Mouse (Mus musculus) midbrain, embryonic 12.5 days (tissue): Measurements from ENCODE around the gene Nr2f6. TPM values are rescaled to one million over a fixed set of nuclear protein-coding genes. Genes with fewer than 3 reads are reported as not detected.
A peak's percentile ranks its signal among the peaks of the same experiment; 100 is the strongest.
"Not testable (repeated sequence)": the region's sequence is repeated elsewhere in the genome, so short reads cannot be mapped to it uniquely, and the experiment has no call there.

ENCODE experiments used
- ATAC-seq: fragments of 200-750 bp; cut with Nextera tagmentation; 2 replicates; pipeline ENCODE4 v1.8.0; 2017; ENCODE audit warnings: low read depth, moderate TSS enrichment, moderate library complexity; ENCODE audit not compliant: low FRiP score
- H3K27ac ChIP-seq: fragments of 300-500 bp; sonication (generic); replicated peaks from 2 replicates; pipeline ENCODE4 v1.5.1; 2016; ENCODE audit warnings: mild to moderate bottlenecking
- H3K27me3 ChIP-seq: fragments of 300-500 bp; sonication (generic); 2 replicates; pipeline ENCODE4 v1.6.1; 2016; ENCODE audit warnings: mild to moderate bottlenecking
- H3K36me3 ChIP-seq: fragments of 300-500 bp; sonication (generic); 2 replicates; pipeline ENCODE4 v1.6.1; 2016
- H3K4me1 ChIP-seq: fragments of 300-500 bp; sonication (generic); 2 replicates; pipeline ENCODE4 v1.6.1; 2016
- H3K4me2 ChIP-seq: fragments of 300-500 bp; sonication (generic); replicated peaks from 2 replicates; pipeline ENCODE4 v1.6.1; 2016; ENCODE audit warnings: mild to moderate bottlenecking, moderate library complexity
- H3K4me3 ChIP-seq: fragments of 300-500 bp; sonication (generic); 2 replicates; pipeline ENCODE4 v1.5.1; 2016; ENCODE audit warnings: mild to moderate bottlenecking
- H3K9ac ChIP-seq: fragments of 300-500 bp; sonication (generic); replicated peaks from 2 replicates; pipeline ENCODE4 v1.6.1; 2016; ENCODE audit warnings: mild to moderate bottlenecking, moderate library complexity
- H3K9me3 ChIP-seq: fragments of 300-500 bp; sonication (generic); 2 replicates; pipeline ENCODE4 v1.6.1; 2016; ENCODE audit warnings: mild to moderate bottlenecking
- WGBS: fragments of 180-500 bp; shearing (Covaris S2); methylation state at CpG from one replicate; pipeline ENCODE4 v1.1.7; 2016; 5-methylcytosine and 5-hydroxymethylcytosine counted together
- polyA plus RNA-seq: library from polyadenylated mRNA; unstranded; fragments of >200 nt; fragmentation: Nextera tagmentation; extraction: Ambion mirVana; gene quantifications from 2 replicates; pipeline ENCODE4 v1.2.1, GENCODE M21; 2016

Nr2f6 gene
- polyA plus RNA-seq, 1 experiment from 2014 or later = 58.5 TPM

DNA sequence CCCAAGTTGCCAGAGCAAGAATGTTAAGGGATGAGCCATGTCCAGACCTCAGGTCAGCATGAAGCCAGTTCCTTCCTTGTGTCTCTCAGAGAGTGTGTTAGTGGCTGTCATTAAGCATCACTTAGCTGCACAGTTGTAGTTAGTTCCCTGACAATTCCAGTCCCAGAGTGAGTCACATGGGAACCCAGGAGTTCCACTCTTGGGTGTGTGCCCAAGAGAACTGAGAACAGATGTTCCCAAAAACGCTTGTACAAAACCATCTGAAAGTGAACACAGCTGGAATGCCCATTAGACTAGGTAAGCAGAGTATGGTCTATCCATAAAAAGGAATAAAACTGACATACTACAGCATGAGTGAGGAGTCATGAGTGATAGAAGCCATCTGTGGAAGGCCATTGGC, 35.2 kb downstream of the Nr2f6 start:
- no peaks in the 10 kb centered on the region for H3K4me1 ChIP-seq
- ATAC-seq = no peak
- no peaks in the 10 kb centered on the region for H3K9me3 ChIP-seq
- H3K27ac ChIP-seq = no peak overlapping the region
- H3K9ac ChIP-seq = no peak overlapping the region
- H3K27me3 ChIP-seq = no peaks in the 10 kb centered on the region
- 84% methylated on average over 1 of the region's 1 CpGs for WGBS
- H3K4me3 ChIP-seq = no peak overlapping the region
- peaks cover 88% of the 10 kb centered on the region for H3K36me3 ChIP-seq
- no peak overlapping the region for H3K4me2 ChIP-seq

DNA sequence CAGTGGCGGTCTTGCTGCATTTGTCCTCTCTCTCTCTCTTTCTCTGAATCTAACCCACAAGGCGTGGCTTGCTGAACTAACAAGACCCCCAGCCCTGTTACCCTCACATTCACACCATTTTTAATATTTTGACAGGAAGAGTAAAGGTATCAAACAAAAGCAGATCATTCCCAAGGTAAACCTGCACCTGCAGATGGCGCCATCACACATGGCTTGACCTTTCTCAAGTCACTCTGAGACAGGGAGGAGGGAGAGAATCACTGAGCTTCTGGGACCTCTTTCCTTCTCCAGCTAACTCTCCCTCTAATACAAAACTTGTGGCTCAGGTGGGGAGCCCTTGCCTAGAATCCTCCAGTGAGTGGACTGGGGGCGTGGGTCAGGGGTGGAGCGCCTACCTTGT, 41.1 kb downstream of the Nr2f6 start:
- no peak overlapping the region for H3K9ac ChIP-seq
- no peaks in the 10 kb centered on the region for H3K27me3 ChIP-seq
- 80% methylated on average over 5 of the region's 5 CpGs for WGBS
- peak; percentile 27; the same call in 1 of the 2 replicates for ATAC-seq
- H3K9me3 ChIP-seq = no peaks in the 10 kb centered on the region
- H3K27ac ChIP-seq = no peak overlapping the region
- H3K4me3 ChIP-seq = no peak overlapping the region
- no peaks in the 10 kb centered on the region for H3K4me1 ChIP-seq
- H3K36me3 ChIP-seq = peaks cover 64% of the 10 kb centered on the region
- H3K4me2 ChIP-seq = no peak overlapping the region

GRCm38 (mm10) chr8:71337834-71338233, 43.9 kb downstream of the Nr2f6 start:
- not testable (repeated sequence) for H3K27ac ChIP-seq, ATAC-seq, H3K4me1 ChIP-seq, H3K4me3 ChIP-seq, H3K9me3 ChIP-seq, H3K4me2 ChIP-seq, H3K27me3 ChIP-seq, H3K9ac ChIP-seq
- H3K36me3 ChIP-seq = peaks cover 55% of the 10 kb centered on the region
- 94% methylated on average over 6 of the region's 6 CpGs for WGBS

DNA sequence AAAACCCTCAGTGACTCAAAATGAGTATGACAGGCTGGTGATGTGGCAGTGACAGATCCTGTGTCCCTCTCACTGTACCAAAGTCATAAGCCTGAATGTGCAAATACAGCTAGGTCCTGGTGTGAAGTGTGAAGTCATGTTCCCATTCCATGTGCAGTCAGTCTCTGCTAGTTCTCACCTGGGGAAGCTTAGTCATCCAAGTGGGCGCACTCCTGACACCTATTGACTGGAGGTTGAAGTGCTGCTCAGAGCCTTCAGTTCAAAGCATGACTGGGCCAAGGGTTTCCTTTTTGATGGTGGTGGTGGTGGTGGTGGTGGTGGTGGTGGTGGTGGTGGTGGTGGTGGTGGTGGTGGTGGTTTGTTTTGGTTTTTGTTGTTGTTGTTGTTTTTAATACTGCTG, 56.9 kb downstream of the Nr2f6 start:
- Histone ChIP-seq H3K36me3 (peaks cover 71% of the 10 kb centered on the region), H3K4me2 (no peak overlapping the region), H3K4me1 (no peaks in the 10 kb centered on the region), H3K27ac (no peak overlapping the region), H3K9ac (no peak overlapping the region), H3K9me3 (no peaks in the 10 kb centered on the region), H3K27me3 (no peaks in the 10 kb centered on the region), H3K4me3 (no peak overlapping the region)
- WGBS = 100% methylated on average over 1 of the region's 1 CpGs
- ATAC-seq = no peak

Other genes starting within 250 kb of the Nr2f6 start
- 26.0 and 28.1 TPM in 2 replicates for gene Myo9b, start 109.2 kb downstream of the Nr2f6 start, polyA plus RNA-seq
- gene Haus8, start 109.0 kb downstream of the Nr2f6 start, polyA plus RNA-seq = 53.0 and 57.7 TPM in 2 replicates
- gene Use1, start 15.1 kb downstream of the Nr2f6 start, polyA plus RNA-seq = 75.8 and 82.5 TPM in 2 replicates
- 4.5 and 6.3 TPM in 2 replicates for gene Ocel1, start 10.7 kb downstream of the Nr2f6 start, polyA plus RNA-seq
- gene Ushbp1, start 13.8 kb upstream of the Nr2f6 start, polyA plus RNA-seq = 5.6 and 5.9 TPM in 2 replicates
- 91.7 and 102 TPM in 2 replicates for gene Babam1, start 14.9 kb upstream of the Nr2f6 start, polyA plus RNA-seq
- 34.8 and 39.1 TPM in 2 replicates for gene Ankle1, start 24.1 kb upstream of the Nr2f6 start, polyA plus RNA-seq
- gene Abhd8, start 81.7 kb upstream of the Nr2f6 start, polyA plus RNA-seq = 109 and 111 TPM in 2 replicates
- 235 and 245 TPM in 2 replicates for gene Mrpl34, start 83.0 kb upstream of the Nr2f6 start, polyA plus RNA-seq
- 145 and 152 TPM in 2 replicates for gene Dda1, start 87.2 kb upstream of the Nr2f6 start, polyA plus RNA-seq
- gene Ano8, start 104.0 kb upstream of the Nr2f6 start, polyA plus RNA-seq = 14.2 and 18.7 TPM in 2 replicates
- gene Gtpbp3, start 106.1 kb upstream of the Nr2f6 start, polyA plus RNA-seq = 15.5 and 18.3 TPM in 2 replicates
- gene Plvap, start 129.8 kb upstream of the Nr2f6 start, polyA plus RNA-seq = 26.9 and 29.5 TPM in 2 replicates
- 0.13 and 0.41 TPM in 2 replicates for gene Ccdc194, start 143.8 kb upstream of the Nr2f6 start, polyA plus RNA-seq
- gene Bst2, start 155.5 kb upstream of the Nr2f6 start, polyA plus RNA-seq = 13.1 and 14.5 TPM in 2 replicates
- 54.0 and 57.0 TPM in 2 replicates for gene Mvb12a, start 161.0 kb upstream of the Nr2f6 start, polyA plus RNA-seq
- 0.14 TPM in 2 replicates for gene Tmem221, start 176.9 kb upstream of the Nr2f6 start, polyA plus RNA-seq
- not detected in 2 replicates for gene Nxnl1, start 184.6 kb upstream of the Nr2f6 start, polyA plus RNA-seq
- gene Slc27a1, start 186.9 kb upstream of the Nr2f6 start, polyA plus RNA-seq = 38.4 and 44.4 TPM in 2 replicates
- 215 and 216 TPM in 2 replicates for gene Pgls, start 210.2 kb upstream of the Nr2f6 start, polyA plus RNA-seq
- 6.5 and 6.9 TPM in 2 replicates for gene Fam129c, start 215.7 kb upstream of the Nr2f6 start, polyA plus RNA-seq
- gene Colgalt1, start 229.0 kb upstream of the Nr2f6 start, polyA plus RNA-seq = 52.1 and 56.2 TPM in 2 replicates